Mouse (Mus musculus) heart, postnatal 0 days (tissue): ENCODE results near the gene Nrxn1. TPM values are rescaled to one million over a fixed set of nuclear protein-coding genes. Genes with fewer than 3 reads are reported as not detected.

Experiments used
- ATAC-seq: fragments of 200-750 bp; cut with Nextera tagmentation; 2 replicates; pipeline ENCODE4 v1.8.0; 2017; ENCODE audit warnings: low read depth, moderate number of reproducible peaks, moderate library complexity; ENCODE audit not compliant: insufficient read depth
- DNase-seq: peaks from one replicate; pipeline ENCODE4 v3.0.0-alpha.2; 2016; ENCODE audit warnings: low spot score
- H3K27ac ChIP-seq: fragments of 300-500 bp; sonication (generic); 2 replicates; pipeline ENCODE4 v1.5.1; 2014; ENCODE audit warnings: low read depth, mild to moderate bottlenecking
- H3K27me3 ChIP-seq: fragments of 300-500 bp; sonication (generic); 2 replicates; pipeline ENCODE4 v1.6.1; 2014; ENCODE audit warnings: low read length, mixed read lengths; ENCODE audit not compliant: control insufficient read depth, insufficient read depth
- H3K36me3 ChIP-seq: fragments of 300-500 bp; sonication (generic); replicated peaks from 2 replicates; pipeline ENCODE4 v1.6.1; 2014; ENCODE audit warnings: low read length, mixed read lengths; ENCODE audit not compliant: control insufficient read depth, insufficient read depth
- H3K4me1 ChIP-seq: fragments of 300-500 bp; sonication (generic); 2 replicates; pipeline ENCODE4 v1.6.1; 2014; ENCODE audit warnings: antibody characterized with exemption; ENCODE audit not compliant: control insufficient read depth, insufficient read depth
- H3K4me2 ChIP-seq: fragments of 300-500 bp; sonication (generic); 2 replicates; pipeline ENCODE4 v1.6.1; 2014; ENCODE audit warnings: low read depth, mild to moderate bottlenecking, low read length, moderate library complexity
- H3K4me3 ChIP-seq: fragments of 300-500 bp; sonication (generic); 2 replicates; pipeline ENCODE4 v1.5.1; 2014; ENCODE audit warnings: low read depth, low read length
- H3K9ac ChIP-seq: fragments of 300-500 bp; sonication (generic); replicated peaks from 2 replicates; pipeline ENCODE4 v1.6.1; 2014; ENCODE audit warnings: low read depth, low read length, mixed read lengths
- H3K9me3 ChIP-seq: fragments of 300-500 bp; sonication (generic); replicated peaks from 2 replicates; pipeline ENCODE4 v1.6.1; 2016; ENCODE audit warnings: low read length; ENCODE audit not compliant: control insufficient read depth
- CTCF ChIP-seq: IDR thresholded peaks from 2 replicates; pipeline ENCODE4 v1.5.1; 2016; ENCODE audit warnings: antibody characterized with exemption, control low read depth, low read depth
- EP300 ChIP-seq: IDR thresholded peaks from 2 replicates; pipeline ENCODE4 v1.6.1; 2016; ENCODE audit warnings: antibody characterized with exemption, low read depth
- WGBS: fragments of 180-500 bp; shearing (Covaris S2); extraction: QIAGEN DNeasy Blood & Tissue Kit; methylation state at CpG from one replicate; pipeline ENCODE4 v1.1.7; 2014; 5-methylcytosine and 5-hydroxymethylcytosine counted together
- polyA plus RNA-seq: library from polyadenylated mRNA; unstranded; fragments of >200 nt; fragmentation: Nextera tagmentation; extraction: Ambion mirVana; gene quantifications from 2 replicates; pipeline ENCODE4 v1.2.1, GENCODE M21; 2015
- total RNA-seq: library from RNA; depleted of rRNA; stranded (reverse); fragments of >200 nt; gene quantifications from 2 replicates; pipeline ENCODE4 v1.2.3, GENCODE M21; 2014; ENCODE audit warnings: low replicate concordance

Nrxn1 gene
- total and polyA plus RNA-seq, 2 experiments from 2014 or later: 1.1 to 4.1 TPM

GRCm38 (mm10) chr17:90501023-90501675, 591.7 kb downstream of the Nrxn1 start:
- Histone ChIP-seq H3K4me1 (no peaks in the 10 kb centered on the region), H3K9ac (no peak overlapping the region), H3K9me3 (no peaks in the 10 kb centered on the region), H3K4me3 (no peak overlapping the region), H3K36me3 (no peaks in the 10 kb centered on the region), H3K4me2 (no peak overlapping the region), H3K27ac (no peak overlapping the region), H3K27me3 (no peaks in the 10 kb centered on the region)
- WGBS: 48% methylated on average over 6 of the region's 6 CpGs
- ATAC-seq (no peak), DNase-seq (peak; percentile 26)
- no peak for TF ChIP-seq EP300
- peak; percentile 73 for TF ChIP-seq CTCF

- no peak overlapping the region for H3K27ac ChIP-seq
- H3K27me3 ChIP-seq: no peaks in the 10 kb centered on the region
- H3K9me3 ChIP-seq: no peaks in the 10 kb centered on the region
- H3K4me3 ChIP-seq: no peak overlapping the region
- H3K4me2 ChIP-seq: no peak overlapping the region
- no peaks in the 10 kb centered on the region for H3K36me3 ChIP-seq
- TF ChIP-seq EP300 (no peak), CTCF (no peak)
- H3K4me1 ChIP-seq: no peaks in the 10 kb centered on the region
- no peak overlapping the region for H3K9ac ChIP-seq
- DNase-seq (no peak), ATAC-seq (no peak)
Measured at GRCm38 (mm10) chr17:90479531-90480250, 613.2 kb downstream of the Nrxn1 start.

GRCm38 (mm10) chr17:90456748-90457147, 636.1 kb downstream of the Nrxn1 start:
- Histone ChIP-seq H3K4me3 (no peak overlapping the region), H3K4me1 (0 out of 2 replicates have a peak, but pooled peaks cover 4% of the 10 kb centered on the region), H3K4me2 (no peak overlapping the region), H3K9me3 (no peaks in the 10 kb centered on the region), H3K27me3 (peaks cover 37% of the 10 kb centered on the region), H3K36me3 (no peaks in the 10 kb centered on the region), H3K27ac (no peak overlapping the region), H3K9ac (no peak overlapping the region)
- no peak for TF ChIP-seq CTCF
- no peak for TF ChIP-seq EP300
- no peak for DNase-seq
- ATAC-seq: no peak
- 29% methylated on average over 5 of the region's 5 CpGs for WGBS

DNA sequence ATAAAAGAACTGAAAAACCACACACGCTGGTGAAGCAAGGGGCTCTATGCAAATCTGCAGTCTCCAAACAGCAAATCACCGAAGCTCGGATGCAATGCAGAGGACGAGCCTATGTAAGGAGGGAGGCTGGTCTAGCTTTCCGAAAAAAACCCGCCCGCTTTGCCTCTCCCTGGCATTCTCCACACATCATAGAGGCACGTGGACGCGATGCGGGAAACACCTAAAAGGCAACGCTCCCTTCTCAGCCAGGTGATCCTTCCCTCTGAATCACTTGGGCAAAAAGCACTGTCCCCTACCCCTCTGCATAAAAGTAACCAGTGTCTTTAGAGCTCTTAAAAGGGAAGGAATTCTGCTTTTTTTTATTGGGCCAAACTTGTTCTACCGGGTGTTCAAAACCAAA, 637.0 kb downstream of the Nrxn1 start:
- no peak overlapping the region for H3K27ac ChIP-seq
- H3K9ac ChIP-seq: no peak overlapping the region
- peak overlapping the region; percentile 43 for H3K4me3 ChIP-seq
- 1% methylated on average over 13 of the region's 13 CpGs for WGBS
- peak overlapping the region; percentile 67 for H3K4me2 ChIP-seq
- H3K9me3 ChIP-seq: no peaks in the 10 kb centered on the region
- DNase-seq: no peak
- H3K4me1 ChIP-seq: 0 out of 2 replicates have a peak, but pooled peaks cover 4% of the 10 kb centered on the region
- H3K27me3 ChIP-seq: peaks cover 37% of the 10 kb centered on the region
- ATAC-seq: no peak
- TF ChIP-seq CTCF (no peak), EP300 (no peak)
- H3K36me3 ChIP-seq: no peaks in the 10 kb centered on the region

GRCm38 (mm10) chr17:90455409-90455775, 637.5 kb downstream of the Nrxn1 start:
- Histone ChIP-seq H3K4me2 (peak overlapping the region; percentile 67), H3K9me3 (no peaks in the 10 kb centered on the region), H3K4me3 (peak overlapping the region; percentile 43), H3K4me1 (0 out of 2 replicates have a peak, but pooled peaks cover 4% of the 10 kb centered on the region), H3K27me3 (peaks cover 37% of the 10 kb centered on the region), H3K9ac (no peak overlapping the region), H3K36me3 (no peaks in the 10 kb centered on the region), H3K27ac (no peak overlapping the region)
- no peak for TF ChIP-seq CTCF
- no peak for TF ChIP-seq EP300
- DNase-seq (no peak), ATAC-seq (no peak)
- WGBS: under 1% methylated on average over 23 of the region's 23 CpGs
